Mouse (Mus musculus) embryonic facial prominence, embryonic 11.5 days (tissue): ENCODE results near the gene Aacs. TPM values are rescaled to one million over a fixed set of nuclear protein-coding genes. Genes with fewer than 3 reads are reported as not detected.
A peak's percentile ranks its signal among the peaks of the same experiment; 100 is the strongest.

Experiments used
- ATAC-seq: fragments of 200-750 bp; cut with Nextera tagmentation; replicated peaks from 2 replicates; pipeline ENCODE4 v1.8.0; 2017; ENCODE audit warnings: low read depth; ENCODE audit not compliant: insufficient number of reproducible peaks, low FRiP score, low TSS enrichment
- DNase-seq: peaks from one replicate; pipeline ENCODE4 v3.0.0-alpha.2; 2015; ENCODE audit warnings: low spot score
- H3K27ac ChIP-seq: fragments of 300-500 bp; sonication (generic); replicated peaks from 2 replicates; pipeline ENCODE4 v1.5.1; 2014; ENCODE audit warnings: mild to moderate bottlenecking, low read depth, low read length, control low read depth
- H3K27me3 ChIP-seq: fragments of 300-500 bp; sonication (generic); 2 replicates; pipeline ENCODE4 v1.6.1; 2014; ENCODE audit warnings: mild to moderate bottlenecking, low read length, moderate library complexity, mixed read lengths; ENCODE audit not compliant: control insufficient read depth, insufficient read depth
- H3K36me3 ChIP-seq: fragments of 300-500 bp; sonication (generic); replicated peaks from 2 replicates; pipeline ENCODE4 v1.6.1; 2014; ENCODE audit warnings: low read depth, mild to moderate bottlenecking, low read length, moderate library complexity, mixed read lengths; ENCODE audit not compliant: control insufficient read depth, insufficient read depth
- H3K4me1 ChIP-seq: fragments of 300-500 bp; sonication (generic); 2 replicates; pipeline ENCODE4 v1.6.1; 2014; ENCODE audit warnings: low read length, mixed read lengths; ENCODE audit not compliant: control insufficient read depth, insufficient read depth
- H3K4me2 ChIP-seq: fragments of 300-500 bp; sonication (generic); 2 replicates; pipeline ENCODE4 v1.6.1; 2014; ENCODE audit warnings: low read depth, mild to moderate bottlenecking, control low read depth, low read length, moderate library complexity
- H3K4me3 ChIP-seq: fragments of 300-500 bp; sonication (generic); 2 replicates; pipeline ENCODE4 v1.5.1; 2014; ENCODE audit warnings: low read depth, low read length, control low read depth
- H3K9ac ChIP-seq: fragments of 300-500 bp; sonication (generic); replicated peaks from 2 replicates; pipeline ENCODE4 v1.6.1; 2014; ENCODE audit warnings: mild to moderate bottlenecking, control low read depth, low read length
- H3K9me3 ChIP-seq: fragments of 300-500 bp; sonication (generic); replicated peaks from 2 replicates; pipeline ENCODE4 v1.6.1; 2016; ENCODE audit warnings: mild to moderate bottlenecking, low read length, inconsistent platforms, mixed read lengths; ENCODE audit not compliant: control insufficient read depth
- WGBS: fragments of 180-500 bp; shearing (Covaris S2); extraction: QIAGEN DNeasy Blood & Tissue Kit; methylation state at CpG from one replicate; pipeline ENCODE4 v1.1.7; 2014; 5-methylcytosine and 5-hydroxymethylcytosine counted together
- polyA plus RNA-seq: library from polyadenylated mRNA; unstranded; fragments of >200 nt; fragmentation: Nextera tagmentation; extraction: Ambion mirVana; gene quantifications from 2 replicates; pipeline ENCODE4 v1.2.1, GENCODE M21; 2014

Gene Aacs
- polyA plus RNA-seq, 1 experiment from 2014 or later: 28.4 TPM

DNA sequence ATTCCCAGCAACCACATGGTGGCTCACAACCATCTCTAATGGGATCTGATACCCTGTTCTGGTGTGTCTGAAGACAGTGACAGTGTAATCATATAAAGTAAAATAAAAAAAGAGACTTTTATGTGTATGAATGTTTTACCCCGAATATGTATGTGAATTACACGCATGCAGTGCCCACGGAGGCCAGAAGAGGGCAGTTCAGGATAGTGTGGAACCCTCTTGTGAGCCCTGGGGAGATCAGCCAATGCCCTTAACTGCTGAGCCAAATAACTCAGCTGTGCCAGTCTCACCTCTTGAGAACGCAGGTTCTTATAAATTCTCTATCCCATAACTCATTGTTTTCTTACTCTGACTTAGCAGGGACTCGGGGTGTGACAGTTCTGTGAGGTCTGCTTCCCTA lies 43.0 kb downstream of the Aacs start:
- Histone ChIP-seq H3K4me2 (no peak overlapping the region), H3K4me3 (no peak overlapping the region), H3K36me3 (no peaks in the 10 kb centered on the region; the same call in 1 of the 2 replicates), H3K27ac (no peak overlapping the region), H3K9ac (no peak overlapping the region), H3K27me3 (no peaks in the 10 kb centered on the region), H3K4me1 (no peaks in the 10 kb centered on the region), H3K9me3 (no peaks in the 10 kb centered on the region)
- ATAC-seq (no peak), DNase-seq (peak; percentile 29)
- 67% methylated on average over 5 of the region's 5 CpGs for WGBS

GRCm38 (mm10) chr5:125520930-125521590 lies 45.4 kb downstream of the Aacs start:
- Histone ChIP-seq H3K4me2 (no peak overlapping the region), H3K4me3 (no peak overlapping the region), H3K9ac (no peak overlapping the region), H3K9me3 (no peaks in the 10 kb centered on the region), H3K27ac (no peak overlapping the region), H3K27me3 (no peaks in the 10 kb centered on the region), H3K4me1 (no peaks in the 10 kb centered on the region), H3K36me3 (no peaks in the 10 kb centered on the region)
- ATAC-seq (no peak), DNase-seq (no peak)
- WGBS: 15% methylated on average over 15 of the region's 15 CpGs

- ATAC-seq: no peak
- Histone ChIP-seq H3K27ac (no peak overlapping the region), H3K4me2 (no peak overlapping the region), H3K9ac (no peak overlapping the region), H3K4me1 (no peaks in the 10 kb centered on the region), H3K27me3 (no peaks in the 10 kb centered on the region), H3K36me3 (no peaks in the 10 kb centered on the region), H3K9me3 (no peaks in the 10 kb centered on the region), H3K4me3 (no peak overlapping the region)
- 71% methylated on average over 2 of the region's 2 CpGs for WGBS
- no peak for DNase-seq
Observed at GRCm38 (mm10) chr5:125523361-125523760, 47.7 kb downstream of the Aacs start.

DNA sequence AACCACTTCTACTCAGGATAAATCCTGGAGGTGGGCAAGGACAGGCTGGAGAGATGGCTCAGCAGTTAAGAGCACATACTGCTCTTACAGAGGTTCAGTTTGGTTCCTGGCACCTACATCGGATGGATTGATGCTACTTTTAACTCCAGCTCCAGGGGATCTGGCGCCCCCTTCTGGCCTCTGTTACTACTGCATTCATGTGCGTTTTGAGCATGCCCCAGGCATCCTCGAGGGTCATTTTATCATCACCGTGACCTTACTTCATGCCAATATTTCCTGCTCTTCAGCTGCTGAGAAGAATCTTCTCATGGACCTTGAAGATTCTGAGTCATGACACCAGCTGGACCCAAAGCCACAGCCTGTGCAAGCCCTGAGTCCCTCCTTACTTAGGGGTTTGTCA lies 49.9 kb downstream of the Aacs start:
- no peak overlapping the region for H3K4me2 ChIP-seq
- 51% methylated on average over 5 of the region's 5 CpGs for WGBS
- no peak overlapping the region for H3K4me3 ChIP-seq
- no peak for DNase-seq
- H3K27ac ChIP-seq: no peak overlapping the region
- no peaks in the 10 kb centered on the region for H3K4me1 ChIP-seq
- ATAC-seq: no peak
- H3K9ac ChIP-seq: no peak overlapping the region
- H3K9me3 ChIP-seq: no peaks in the 10 kb centered on the region
- no peaks in the 10 kb centered on the region for H3K36me3 ChIP-seq
- H3K27me3 ChIP-seq: peaks cover 5% of the 10 kb centered on the region

GRCm38 (mm10) chr5:125526464-125526863 lies 50.9 kb downstream of the Aacs start:
- ATAC-seq (no peak), DNase-seq (peak; percentile 39)
- Histone ChIP-seq H3K4me3 (no peak overlapping the region), H3K9me3 (no peaks in the 10 kb centered on the region), H3K27me3 (peaks cover 12% of the 10 kb centered on the region), H3K27ac (no peak overlapping the region), H3K4me2 (no peak overlapping the region), H3K36me3 (no peaks in the 10 kb centered on the region), H3K4me1 (no peaks in the 10 kb centered on the region), H3K9ac (no peak overlapping the region)
- WGBS: 73% methylated on average over 4 of the region's 4 CpGs

GRCm38 (mm10) chr5:125529109-125529508 lies 53.5 kb downstream of the Aacs start:
- Histone ChIP-seq H3K36me3 (no peaks in the 10 kb centered on the region), H3K27me3 (peaks cover 38% of the 10 kb centered on the region)
- 7% methylated on average over 5 of the region's 5 CpGs for WGBS

GRCm38 (mm10) chr5:125531634-125532033 lies 56.0 kb downstream of the Aacs start, which contains the start of gene Tmem132b:
Gene Tmem132b (plus strand): TSS chr5:125531774.
- peak within 1 kb of the TSS; percentile 94 for H3K4me2 ChIP-seq
- DNase-seq (peak; percentile 39), ATAC-seq (peak; percentile 44)
- no peaks in the 10 kb centered on the region for H3K36me3 ChIP-seq
- no peak within 1 kb of the TSS for H3K27ac ChIP-seq
- H3K4me1 ChIP-seq: peaks cover 4% of the 10 kb centered on the region; the same call in 1 of the 2 replicates
- H3K27me3 ChIP-seq: peaks cover 59% of the 10 kb centered on the region
- peak within 1 kb of the TSS; percentile 54 for H3K4me3 ChIP-seq
- 3% methylated on average over 24 of the region's 25 CpGs for WGBS
- H3K9ac ChIP-seq: peak within 1 kb of the TSS; percentile 54
- no peaks in the 10 kb centered on the region for H3K9me3 ChIP-seq

More at GRCm38 (mm10) chr5:125529109-125529508, 53.5 kb downstream of the Aacs start:
- DNase-seq (peak; percentile 86), ATAC-seq (no peak)
- Histone ChIP-seq H3K4me1 (peaks cover 4% of the 10 kb centered on the region; the same call in 1 of the 2 replicates), H3K4me2 (no peak overlapping the region), H3K9ac (no peak overlapping the region), H3K4me3 (no peak overlapping the region), H3K27ac (no peak overlapping the region), H3K9me3 (no peaks in the 10 kb centered on the region)

DNA sequence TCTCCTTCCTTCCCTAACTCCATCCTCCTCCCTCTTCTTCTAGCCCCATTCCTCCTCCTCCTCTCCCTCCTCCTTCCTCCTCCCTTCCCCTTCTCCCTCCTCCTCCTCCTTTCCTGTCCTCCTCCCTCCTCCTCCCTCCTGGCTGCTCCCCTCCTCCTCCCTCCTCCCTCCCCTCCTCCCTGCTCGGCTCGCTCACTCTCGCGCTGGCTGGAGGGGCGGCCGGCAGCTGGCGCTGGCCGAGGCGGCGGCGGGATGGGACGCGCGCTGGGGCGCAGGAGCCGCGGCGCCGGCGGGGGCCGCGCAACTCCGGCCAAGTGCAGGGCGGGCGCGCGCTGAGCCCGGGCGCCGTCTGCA lies 56.6 kb downstream of the Aacs start:
- ATAC-seq (peak; percentile 27; the same call in 1 of the 2 replicates), DNase-seq (peak; percentile 72)
- WGBS: 0% methylated on average over 11 of the region's 30 CpGs
- H3K27ac ChIP-seq: no peak overlapping the region
- peak overlapping the region; percentile 94 for H3K4me2 ChIP-seq
- peak overlapping the region; percentile 54 for H3K9ac ChIP-seq
- no peaks in the 10 kb centered on the region for H3K9me3 ChIP-seq
- peaks cover 4% of the 10 kb centered on the region; the same call in 1 of the 2 replicates for H3K4me1 ChIP-seq
- H3K4me3 ChIP-seq: peak overlapping the region; percentile 54
- no peaks in the 10 kb centered on the region for H3K36me3 ChIP-seq
- peaks cover 59% of the 10 kb centered on the region for H3K27me3 ChIP-seq
